Mouse (Mus musculus) C2C12 (cell line): ENCODE results near the gene Mt4.

Source experiments
- CEBPB ChIP-seq: IDR thresholded peaks from one replicate; pipeline ENCODE4 v1.6.1; 2011; ENCODE audit warnings: low read depth, mild to moderate bottlenecking, control low read depth, moderate library complexity
- CTCF ChIP-seq: IDR thresholded peaks from one replicate; pipeline ENCODE4 v1.5.1; 2011; ENCODE audit not compliant: control insufficient read depth, insufficient read depth, insufficient read length
- MYOG ChIP-seq: IDR thresholded peaks from one replicate; pipeline ENCODE4 v1.6.1; 2011; ENCODE audit not compliant: control insufficient read depth, insufficient read length; ENCODE audit errors: extremely low read depth

GRCm38 (mm10) chr8:94118776-94119430 is 18.1 kb upstream of the Mt4 start:
- TF ChIP-seq CEBPB: no peak
- no peak for TF ChIP-seq CTCF
- TF ChIP-seq MYOG: no peak
